Mouse (Mus musculus) spleen, adult 18-20 months (tissue): Measurements from ENCODE around the gene Nt5c2.

Source experiments
- DNase-seq, 2 experiments: peaks; one replicate each; pipeline ENCODE4 v3.0.0; 2022; ENCODE audit warnings: mixed read lengths in 2 of 2

Gene Nt5c2

GRCm38 (mm10) chr19:47014447-47015381, at the start of gene Nt5c2, which contains the start of gene Ina:
Gene Nt5c2, minus strand, starts transcription at chr19:47015153.
Gene Ina, plus strand, starts transcription at chr19:47014698.
- no peak for DNase-seq

GRCm38 (mm10) chr19:47057684-47058083, 42.7 kb upstream of the Nt5c2 start:
- DNase-seq = no peak

- no peak for DNase-seq
Observed at GRCm38 (mm10) chr19:47053471-47053870, 38.5 kb upstream of the Nt5c2 start.

- no peak for DNase-seq
Observed at GRCm38 (mm10) chr19:47052927-47053326, 38.0 kb upstream of the Nt5c2 start.

- DNase-seq = peak; percentile 76 to 80
Observed at GRCm38 (mm10) chr19:47050271-47051032, 35.5 kb upstream of the Nt5c2 start, which contains the start of gene Pcgf6. Gene Pcgf6, minus strand, starts transcription at chr19:47050906.

- no peak for DNase-seq
Observed at GRCm38 (mm10) chr19:47049840-47050239, 34.9 kb upstream of the Nt5c2 start.

- no peak for DNase-seq
Observed at GRCm38 (mm10) chr19:47049061-47049460, 34.1 kb upstream of the Nt5c2 start.

GRCm38 (mm10) chr19:47047236-47047833, 32.4 kb upstream of the Nt5c2 start:
- no peak for DNase-seq

DNA sequence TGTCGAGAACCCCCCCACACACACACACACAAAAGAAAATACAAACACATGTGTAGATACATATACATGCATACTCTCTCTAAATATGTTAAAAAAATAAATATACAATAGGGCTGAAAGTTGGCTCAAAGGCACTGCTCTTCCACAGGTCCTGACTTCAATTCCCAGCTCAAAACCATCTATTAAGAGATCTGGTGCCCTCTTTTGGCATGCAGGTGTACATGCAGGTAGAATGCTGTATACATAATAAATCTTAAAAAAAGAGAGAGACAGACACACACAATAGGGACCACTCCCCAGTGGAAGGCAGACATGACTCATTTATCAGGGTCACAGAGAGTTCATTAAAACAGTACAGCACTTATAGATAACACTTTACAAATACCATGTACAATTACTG, 31.4 kb upstream of the Nt5c2 start:
- no peak for DNase-seq

DNA sequence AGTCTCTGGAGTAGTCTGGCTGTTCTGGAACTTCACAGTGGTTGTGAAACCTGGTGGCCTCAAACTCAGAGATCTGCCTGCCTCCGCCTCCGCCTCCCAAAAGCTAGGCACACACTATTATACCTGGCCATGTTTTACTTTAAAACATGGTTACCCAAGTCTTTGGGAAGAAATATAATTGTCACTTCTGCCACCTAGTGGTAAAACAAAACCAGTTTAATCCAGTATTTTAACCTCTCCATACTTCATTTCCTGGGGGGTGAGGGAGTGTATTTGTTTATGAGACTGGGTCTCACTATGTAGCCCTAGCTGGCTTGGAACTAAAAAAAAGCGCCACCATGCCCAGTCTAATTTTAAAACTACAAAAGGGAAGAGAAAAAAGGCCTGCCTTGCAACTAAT, 28.7 kb upstream of the Nt5c2 start:
- no peak for DNase-seq

- no peak for DNase-seq
Observed at GRCm38 (mm10) chr19:47040720-47041473, 25.9 kb upstream of the Nt5c2 start.

DNA sequence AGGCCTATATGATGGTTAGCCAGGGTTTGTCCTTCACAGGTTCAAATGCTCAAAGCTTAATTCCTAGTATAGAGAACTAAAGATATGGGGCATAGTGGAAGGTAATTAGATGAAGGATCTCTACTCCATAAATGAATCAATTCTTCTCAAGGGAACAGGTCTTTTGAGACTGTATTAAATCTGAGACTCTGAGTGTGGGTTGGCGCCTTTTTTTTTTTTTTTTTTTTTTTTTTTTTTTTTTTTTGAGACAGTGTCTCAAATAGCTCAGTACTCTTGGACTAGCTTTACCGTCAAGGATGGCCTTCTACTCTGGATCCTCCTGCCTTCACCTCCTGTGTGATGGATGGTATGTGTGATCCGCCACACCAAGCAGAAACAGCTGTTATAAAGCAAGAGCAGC, 21.6 kb upstream of the Nt5c2 start:
- DNase-seq = no peak

- no peak for DNase-seq
Observed at GRCm38 (mm10) chr19:47034916-47035315, 20.0 kb upstream of the Nt5c2 start.

DNA sequence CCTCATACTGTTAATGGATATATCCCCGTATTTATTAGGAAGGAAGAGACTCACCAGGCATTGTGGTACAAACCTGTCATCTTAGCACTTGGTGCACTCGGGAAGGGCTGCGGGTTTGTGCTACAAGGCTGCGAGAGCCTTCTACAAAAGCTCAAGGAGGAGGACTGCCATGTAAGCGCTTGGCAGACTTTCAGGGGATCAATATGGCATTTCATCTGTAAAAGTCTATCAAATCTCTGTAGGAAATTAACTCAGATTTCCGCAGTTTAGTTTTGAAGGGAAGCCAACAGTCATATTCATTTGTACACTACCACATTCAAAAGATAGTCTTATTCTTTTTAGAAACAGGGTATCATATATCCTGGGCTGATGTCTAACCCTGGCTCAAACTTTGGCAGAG, 16.8 kb upstream of the Nt5c2 start:
- DNase-seq = no peak

GRCm38 (mm10) chr19:47029796-47030195, 14.8 kb upstream of the Nt5c2 start:
- DNase-seq = no peak

GRCm38 (mm10) chr19:47026513-47026912, 11.6 kb upstream of the Nt5c2 start:
- DNase-seq = no peak

DNA sequence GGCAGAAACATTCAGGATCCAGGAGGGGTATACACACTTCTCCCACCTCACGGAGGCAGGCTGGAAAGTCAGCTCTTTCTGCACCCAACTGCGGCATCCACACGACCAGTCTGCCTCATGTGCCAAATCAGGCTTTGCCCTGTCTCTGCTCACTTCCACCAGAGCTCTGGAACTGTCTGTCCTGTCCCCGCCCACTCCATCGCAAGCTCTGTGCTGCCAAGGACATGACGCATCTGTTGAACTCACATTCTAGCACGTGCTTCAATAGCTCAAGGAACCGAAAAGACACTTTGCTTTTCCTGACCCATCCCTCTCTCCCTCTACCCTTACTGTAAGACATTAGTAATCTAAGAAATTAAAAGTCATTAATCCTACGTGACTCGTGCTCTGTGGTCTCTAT, 10.0 kb upstream of the Nt5c2 start:
- DNase-seq = no peak

DNA sequence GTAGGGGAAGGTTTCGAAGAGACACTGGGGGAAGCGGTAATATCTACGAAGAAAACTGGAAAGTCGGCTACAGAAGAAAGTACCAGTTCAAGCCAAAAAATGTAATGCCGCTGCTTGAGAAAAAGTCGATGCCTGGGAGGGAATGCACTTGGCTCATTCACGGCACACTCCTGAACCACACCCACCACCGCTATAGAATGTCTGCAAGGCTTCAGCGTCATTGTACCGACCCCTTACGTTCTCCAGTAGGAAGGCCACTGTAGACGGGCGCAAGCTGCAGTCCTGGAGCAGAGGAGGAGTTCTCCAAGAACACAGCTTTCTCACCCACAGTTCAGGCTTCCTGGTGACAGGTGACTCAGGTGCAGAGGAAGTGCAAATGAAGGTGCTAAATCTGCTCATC, 8.6 kb upstream of the Nt5c2 start:
- no peak for DNase-seq

DNA sequence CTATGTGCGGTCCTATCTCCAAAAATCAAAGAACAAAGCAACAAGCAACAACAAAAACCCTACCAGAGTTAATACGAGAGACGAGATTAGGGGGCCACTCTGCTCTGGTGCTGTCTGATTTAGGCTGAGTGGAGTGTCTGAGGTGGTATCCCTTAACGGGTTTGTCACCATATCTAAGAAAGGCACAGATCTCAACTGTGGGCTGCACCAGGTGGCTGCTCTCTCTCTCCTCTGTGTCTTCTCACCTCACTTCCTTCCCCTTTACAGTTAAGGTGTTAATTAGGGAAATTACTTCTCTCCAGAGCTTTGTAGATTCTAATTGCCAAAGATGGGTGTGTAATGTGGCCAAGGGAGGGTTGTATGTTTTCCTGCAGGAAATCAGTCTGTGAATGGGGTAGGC, 7.8 kb upstream of the Nt5c2 start:
- no peak for DNase-seq

- no peak for DNase-seq
Observed at GRCm38 (mm10) chr19:47019326-47019725, 4.4 kb upstream of the Nt5c2 start.

DNA sequence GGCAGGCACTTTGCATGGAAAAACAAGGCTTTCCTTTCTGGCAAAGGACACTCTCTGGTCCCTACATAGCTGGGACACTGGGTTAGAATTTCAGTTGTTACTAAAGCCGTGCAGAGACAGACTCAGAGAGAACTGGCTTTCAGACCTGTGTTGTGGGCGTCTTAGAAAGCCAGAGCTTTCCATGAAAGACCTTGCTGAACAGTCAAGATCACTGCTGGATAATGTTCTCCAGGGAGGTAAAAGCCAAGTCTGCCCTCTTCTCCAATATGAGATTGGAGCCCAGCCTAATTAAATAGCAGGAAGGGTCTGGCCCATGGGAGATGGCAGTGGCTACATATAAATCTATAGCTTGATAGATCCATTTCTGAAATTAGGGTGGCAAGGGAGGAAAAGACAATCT, 3.4 kb upstream of the Nt5c2 start:
- no peak for DNase-seq

DNA sequence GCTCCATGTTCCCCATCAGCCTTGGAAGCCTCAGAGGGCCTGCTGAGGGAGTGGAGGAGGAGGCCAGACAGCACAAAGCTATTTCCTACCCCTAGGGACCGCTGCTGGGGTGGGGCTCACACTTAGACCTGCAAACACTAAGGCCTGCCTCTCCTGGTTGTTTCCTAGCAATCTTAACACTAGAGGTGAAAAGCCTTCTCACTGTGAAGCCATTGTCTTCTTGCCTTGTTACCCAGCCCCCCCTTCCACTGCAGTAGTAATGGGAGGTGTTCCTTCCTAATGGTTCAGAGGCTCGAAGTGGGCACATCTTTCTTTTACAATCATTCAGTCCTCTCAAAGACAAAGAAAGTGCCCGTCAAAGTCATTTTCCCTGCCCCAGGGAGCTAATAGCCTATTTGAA, 2.9 kb upstream of the Nt5c2 start:
- DNase-seq = no peak

DNA sequence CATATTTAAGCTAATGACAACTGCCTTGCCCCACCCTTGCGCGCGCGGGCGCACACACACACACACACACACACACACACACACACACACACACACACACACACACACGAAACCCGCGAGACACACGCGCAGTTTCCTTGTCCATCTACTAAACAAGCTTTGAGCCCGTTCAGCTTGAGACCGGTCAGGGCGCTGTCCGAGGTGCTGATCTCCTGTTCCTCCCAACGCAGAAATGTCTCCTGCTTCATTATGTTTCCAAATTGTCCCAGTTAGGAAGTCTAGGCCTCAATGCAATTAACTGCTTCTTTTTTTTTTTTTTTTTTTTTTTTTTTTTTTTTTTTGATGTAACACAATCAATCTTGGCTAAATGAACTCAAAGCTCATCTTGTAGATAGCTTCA, 1.5 kb upstream of the Nt5c2 start:
- peak in 1 of 2 experiments; percentile 64 for DNase-seq
